Mouse (Mus musculus): ENCODE measurements around the gene Cmss1. TPM values are rescaled to one million over a fixed set of nuclear protein-coding genes. Genes with fewer than 3 reads are reported as not detected.
A peak's percentile ranks its signal among the peaks of the same experiment; 100 is the strongest.

The Cmss1 gene
- total RNA-seq, 4 experiments from 2014 or later = 63.7 to 86.8 (median 76.8) TPM

GRCm38 (mm10) chr16:57427516-57428285 is 179.0 kb downstream of the Cmss1 start:
- DNase-seq (ENCODE audit: low spot score) = peak; percentile 80

DNA sequence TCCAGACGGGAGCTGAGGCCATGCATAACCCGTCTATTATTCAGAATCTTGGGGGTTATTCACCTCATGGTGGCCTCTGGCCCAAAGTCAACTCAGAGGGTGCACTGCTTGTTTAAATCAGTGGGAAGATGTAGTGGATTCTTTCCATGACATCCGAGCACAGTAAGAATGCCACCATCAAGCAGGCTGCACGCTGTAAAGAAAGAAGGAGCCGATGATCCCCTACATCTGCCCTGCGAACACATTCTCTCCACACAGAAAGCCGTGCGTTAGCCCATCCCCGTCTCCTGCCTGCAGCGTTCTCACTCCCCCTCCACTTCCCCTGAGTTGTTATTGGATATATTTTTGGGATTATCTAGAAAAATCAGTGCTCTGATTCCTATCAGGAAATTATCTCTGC is 180.0 kb downstream of the Cmss1 start:
- no peak for DNase-seq (ENCODE audit: low spot score)

- no peak for DNase-seq (ENCODE audit: low spot score)
These were observed 183.5 kb downstream of the Cmss1 start for GRCm38 (mm10) chr16:57423001-57423800.

GRCm38 (mm10) chr16:57421680-57422417 is 184.8 kb downstream of the Cmss1 start:
- no peak for DNase-seq (ENCODE audit: low spot score)

GRCm38 (mm10) chr16:57420773-57421556 is 185.7 kb downstream of the Cmss1 start:
- DNase-seq (ENCODE audit: low spot score) = peak; percentile 91

GRCm38 (mm10) chr16:57419881-57420280 is 186.8 kb downstream of the Cmss1 start:
- no peak for DNase-seq (ENCODE audit: low spot score)

- peak; percentile 53 for DNase-seq (ENCODE audit: low spot score)
These were observed 187.3 kb downstream of the Cmss1 start for GRCm38 (mm10) chr16:57419332-57419731.

DNA sequence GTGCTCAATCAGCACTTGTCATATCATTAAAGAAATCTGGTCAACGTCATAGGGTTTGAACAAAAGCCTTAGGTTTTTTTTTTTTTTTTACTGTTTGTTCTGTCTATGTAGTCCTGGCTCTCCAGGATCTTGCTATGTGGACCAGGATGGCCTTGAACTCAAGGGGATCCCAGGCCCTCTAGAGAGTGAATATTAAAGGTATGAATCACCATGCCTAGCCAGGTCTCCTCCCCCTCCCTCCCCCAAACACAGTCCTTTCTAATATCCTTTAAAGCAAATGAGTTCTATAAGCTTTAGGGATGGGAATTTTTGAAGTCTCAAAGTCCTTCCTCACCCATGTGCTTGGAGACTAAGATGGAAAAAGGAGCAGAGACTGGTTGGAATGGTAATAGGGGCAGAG is 188.7 kb downstream of the Cmss1 start:
- no peak for DNase-seq (ENCODE audit: low spot score)

DNA sequence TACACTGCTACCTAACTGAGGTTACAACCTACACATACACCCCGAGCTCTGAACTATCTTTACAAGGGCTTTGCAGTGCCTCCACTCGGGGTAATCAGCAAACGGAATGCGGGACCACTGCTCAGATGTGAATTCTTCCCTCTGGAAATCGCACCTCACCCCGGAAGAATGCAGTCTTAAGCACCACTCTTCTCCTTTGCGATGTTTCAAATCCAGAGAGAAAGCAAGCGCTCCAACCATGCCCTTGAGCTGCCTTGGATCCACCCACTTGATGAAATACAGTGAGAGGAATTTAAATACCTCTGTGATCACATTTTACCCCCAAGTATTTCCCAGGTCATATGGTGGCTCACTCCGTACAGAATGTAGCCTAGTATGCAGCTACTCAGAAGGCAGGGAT is 189.6 kb downstream of the Cmss1 start:
- no peak for DNase-seq (ENCODE audit: low spot score)

DNA sequence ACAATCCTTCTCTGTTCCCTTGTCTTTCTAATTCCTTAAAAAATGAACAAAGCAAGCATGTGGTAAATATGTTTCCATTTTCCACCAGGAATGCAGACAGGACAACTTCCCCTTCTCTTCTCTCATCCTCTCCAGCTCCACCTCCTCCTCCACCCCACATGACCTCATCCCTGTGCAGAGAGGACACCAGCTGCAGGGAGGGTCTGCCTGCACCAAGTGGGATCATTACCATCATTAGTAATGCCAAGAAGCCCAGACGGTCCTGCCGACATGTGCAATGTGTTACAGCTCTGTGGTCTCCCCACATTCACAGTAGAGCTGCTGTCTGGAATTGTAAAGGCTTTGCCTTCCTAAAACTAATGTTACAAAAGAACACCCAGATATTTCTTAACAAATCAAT is 190.6 kb downstream of the Cmss1 start:
- no peak for DNase-seq (ENCODE audit: low spot score)

GRCm38 (mm10) chr16:57412766-57413165 is 193.9 kb downstream of the Cmss1 start:
- no peak for DNase-seq (ENCODE audit: low spot score)

DNA sequence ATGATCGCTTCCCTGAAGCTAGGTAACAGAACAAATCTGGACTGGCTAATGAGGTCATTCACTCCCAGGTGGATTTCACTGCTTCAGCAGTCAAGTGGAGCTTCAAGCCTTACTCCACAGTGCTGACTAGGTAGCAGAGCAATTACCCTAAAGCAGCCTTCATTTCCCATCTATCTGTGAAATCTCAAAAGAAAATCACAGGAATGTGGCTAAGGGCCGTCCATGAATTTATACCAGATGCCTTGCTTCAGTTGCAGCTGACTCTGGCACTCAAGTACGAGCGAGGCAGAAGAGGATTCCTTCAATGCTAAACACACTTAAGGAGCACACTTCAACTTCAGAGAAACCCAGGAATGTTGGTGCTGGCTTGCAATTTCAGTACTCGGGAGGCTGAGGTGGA is 202.8 kb downstream of the Cmss1 start:
- DNase-seq (ENCODE audit: low spot score) = no peak

GRCm38 (mm10) chr16:57402910-57403309 is 203.8 kb downstream of the Cmss1 start:
- DNase-seq (ENCODE audit: low spot score) = no peak

GRCm38 (mm10) chr16:57401702-57402101 is 205.0 kb downstream of the Cmss1 start:
- no peak for DNase-seq (ENCODE audit: low spot score)

DNA sequence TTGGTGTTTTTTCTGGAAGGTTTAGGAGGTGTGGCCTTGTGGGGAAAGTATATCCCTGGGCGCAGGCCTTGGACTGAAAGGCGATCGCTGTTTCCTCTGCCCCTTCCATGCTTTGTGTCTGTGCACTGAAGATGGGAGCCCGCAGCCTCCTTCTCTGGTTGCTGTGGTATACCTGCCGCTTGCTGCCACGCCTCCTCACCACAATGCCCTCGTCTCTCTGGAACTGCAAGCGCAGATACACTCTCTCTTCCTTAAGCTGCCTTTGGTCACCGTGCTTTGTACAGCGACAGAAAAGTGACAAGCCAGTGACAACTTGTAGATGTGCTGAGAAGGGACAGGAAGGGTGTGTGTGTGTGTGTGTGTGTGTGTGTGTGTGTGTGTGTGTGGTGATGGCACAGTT is 207.1 kb downstream of the Cmss1 start:
- DNase-seq (ENCODE audit: low spot score) = no peak

DNA sequence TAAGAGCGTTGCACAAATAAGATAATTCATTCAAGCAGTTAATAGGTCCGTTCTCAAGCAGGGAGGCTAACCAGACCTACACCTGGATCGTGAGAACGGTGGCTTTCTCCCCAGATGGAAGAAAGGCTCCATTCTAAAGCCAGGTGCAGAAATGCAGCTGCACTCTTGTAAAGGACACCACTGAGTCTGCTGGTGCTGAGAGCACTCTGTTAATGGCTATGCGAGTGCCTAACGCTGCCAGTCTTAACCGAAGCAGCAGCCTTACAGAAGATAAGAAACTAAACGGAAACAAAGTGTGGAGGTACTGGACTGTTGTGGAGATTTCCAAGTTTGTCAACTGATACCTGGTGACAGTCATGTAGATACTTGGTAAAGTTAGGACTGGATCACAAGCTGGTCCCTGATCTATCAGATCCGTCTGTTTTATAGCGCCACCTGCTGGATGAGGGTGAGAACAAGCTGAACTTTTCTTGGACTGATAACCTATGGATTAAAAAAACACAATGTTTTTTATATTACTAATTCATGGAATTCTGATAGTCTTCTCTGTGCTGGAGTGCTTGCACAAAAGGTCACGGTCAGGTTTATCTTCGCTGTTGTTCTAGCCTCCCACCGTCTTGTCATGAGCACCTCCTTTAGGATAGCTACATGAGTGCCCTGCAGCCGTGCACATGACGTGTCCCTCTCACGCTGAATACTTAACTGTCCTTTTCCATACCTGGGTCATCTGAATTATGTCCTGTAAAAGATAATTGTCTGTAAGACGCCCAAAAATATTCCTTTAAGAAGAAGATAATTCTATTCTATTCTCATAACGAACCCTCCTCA is 208.1 kb downstream of the Cmss1 start:
- DNase-seq (ENCODE audit: low spot score) = peak; percentile 82

DNA sequence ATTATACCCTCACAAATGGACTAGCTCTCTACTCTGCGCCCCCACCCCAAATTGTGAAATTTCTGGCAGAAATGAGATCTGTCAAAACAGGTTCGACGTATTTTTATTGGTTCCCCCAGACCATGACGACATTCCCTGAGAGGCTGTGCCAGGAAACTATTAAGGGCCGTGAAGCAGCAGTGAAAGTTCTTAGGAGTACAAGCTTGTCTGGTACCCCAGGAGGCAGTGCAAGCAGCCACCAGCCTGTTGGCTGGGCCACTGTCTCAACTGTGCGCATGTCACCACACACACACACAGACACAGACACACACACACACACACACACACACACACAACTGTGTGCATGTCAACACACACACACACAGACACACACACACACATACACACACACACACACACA is 208.8 kb downstream of the Cmss1 start:
- no peak for DNase-seq (ENCODE audit: low spot score)

- DNase-seq (ENCODE audit: low spot score) = no peak
These were observed 210.4 kb downstream of the Cmss1 start for GRCm38 (mm10) chr16:57396249-57396648.

DNA sequence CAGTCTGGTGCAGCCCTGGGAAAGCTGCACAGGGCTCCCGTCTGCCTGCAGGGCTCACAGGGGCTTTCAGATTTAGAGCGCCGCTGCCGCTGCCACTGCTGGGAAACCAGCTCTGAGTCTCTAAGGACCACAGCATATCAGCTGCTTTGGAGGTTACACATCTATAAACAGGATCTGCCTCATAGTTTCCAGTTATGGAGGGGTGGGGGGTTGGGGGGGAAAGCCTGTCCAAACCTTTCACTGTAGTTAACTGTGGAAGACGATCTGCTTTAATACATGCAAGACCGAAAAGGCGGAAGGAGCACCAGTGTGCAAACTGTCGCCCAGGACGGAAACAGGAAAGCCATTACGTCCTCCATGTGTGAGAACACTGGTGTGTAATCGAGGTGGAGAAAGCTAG is 213.5 kb downstream of the Cmss1 start:
- peak; percentile 61 for DNase-seq (ENCODE audit: low spot score)

DNA sequence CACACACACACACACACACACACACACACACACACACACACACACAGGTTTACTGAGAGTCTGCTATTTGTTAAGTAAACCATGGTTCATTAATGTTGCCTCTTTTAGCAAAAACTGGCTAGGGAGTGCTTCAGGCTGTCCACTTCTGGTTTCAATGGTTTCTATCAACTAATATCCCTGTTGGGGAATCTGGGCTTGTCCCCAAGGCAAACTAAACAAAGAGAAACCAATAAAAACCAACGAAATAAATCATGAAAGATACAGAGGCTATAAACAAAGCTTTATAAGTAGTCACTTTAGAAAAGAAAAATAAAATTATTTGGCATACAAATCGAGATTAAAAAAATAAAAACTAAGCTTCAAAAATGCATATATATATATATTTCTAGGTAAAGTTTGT is 214.2 kb downstream of the Cmss1 start:
- no peak for DNase-seq (ENCODE audit: low spot score)

- DNase-seq (ENCODE audit: low spot score) = peak; percentile 95
These were observed 215.5 kb downstream of the Cmss1 start for GRCm38 (mm10) chr16:57391171-57391570.
